Mouse (Mus musculus) 3134 (cell line): Measurements from ENCODE around the gene Olfr493.

Experiments used
- DNase-seq: peaks from one replicate; pipeline ENCODE4 v3.0.0-alpha.2; 2011; ENCODE audit warnings: low spot score; ENCODE audit not compliant: insufficient read length; ENCODE audit errors: extremely low read depth

Olfr493 gene

GRCm38 (mm10) chr7:108346879-108347278 is at the start of gene Olfr493:
Gene Olfr493, minus strand, starts transcription at chr7:108346979.
- DNase-seq, result no peak

GRCm38 (mm10) chr7:108392867-108393266 is 46.1 kb upstream of the Olfr493 start, which contains the start of gene Olfr495:
Gene Olfr495, plus strand, starts transcription at chr7:108393167.
- no peak for DNase-seq

- no peak for DNase-seq
These were observed 18.3 kb upstream of the Olfr493 start, which contains the start of gene Olfr494 for GRCm38 (mm10) chr7:108365035-108365434. Gene Olfr494, plus strand, starts transcription at chr7:108365335.

- no peak for DNase-seq
These were observed 23.2 kb downstream of the Olfr493 start, which contains the start of gene Olfr492 for GRCm38 (mm10) chr7:108323574-108323973. Gene Olfr492, minus strand, starts transcription at chr7:108323674.

- no peak for DNase-seq
These were observed 33.6 kb downstream of the Olfr493 start, which contains the start of gene Olfr491 for GRCm38 (mm10) chr7:108313151-108313550. Gene Olfr491, plus strand, starts transcription at chr7:108313451.
